Mouse (Mus musculus): Measurements from ENCODE around the gene Rnf41. TPM values are rescaled to one million over a fixed set of nuclear protein-coding genes. Genes with fewer than 3 reads are reported as not detected.

Rnf41 gene
- total and polyA plus RNA-seq, 2 experiments, result 5.1 to 5.9 TPM

GRCm38 (mm10) chr10:128400338-128400737 lies 11.1 kb upstream of the Rnf41 start:
- Histone ChIP-seq H3K36me3 (ENCODE audit: control insufficient read depth, insufficient read depth, low read length) (no peaks in the 10 kb centered on the region), H3K27me3 (ENCODE audit: control insufficient read depth, insufficient read depth, low read length) (no peaks in the 10 kb centered on the region), H3K4me3 (ENCODE audit: insufficient read depth, low read depth, low read length) (no peak overlapping the region), H3K9ac (ENCODE audit: low read depth, low read length) (no peak overlapping the region), H3K79me2 (ENCODE audit: control insufficient read depth, insufficient read depth, low read length) (no peaks in the 10 kb centered on the region), H3K4me1 (ENCODE audit: control insufficient read depth, insufficient read depth, low read length) (peaks cover 11% of the 10 kb centered on the region; the same call in 1 of the 2 replicates), H3K27ac (replicated peaks; ENCODE audit: insufficient read depth, low read depth, low read length) (no peak overlapping the region)
- TF ChIP-seq POLR2A (IDR thresholded peaks at IDR 0.05; ENCODE audit: extremely low read depth, insufficient read depth, low read length), result no peak
- 56% methylated on average over 5 of the region's 5 CpGs for WGBS
- DNase-seq (ENCODE audit: extremely low read depth, low read depth, low spot score), result no peak

- Histone ChIP-seq H3K4me1 (ENCODE audit: control insufficient read depth, insufficient read depth, low read length) (peaks cover 5% of the 10 kb centered on the region; the same call in 1 of the 2 replicates), H3K79me2 (ENCODE audit: control insufficient read depth, insufficient read depth, low read length) (no peaks in the 10 kb centered on the region), H3K36me3 (ENCODE audit: control insufficient read depth, insufficient read depth, low read length) (no peaks in the 10 kb centered on the region), H3K4me3 (ENCODE audit: insufficient read depth, low read depth, low read length) (no peak within 1 kb of the TSS), H3K27ac (replicated peaks; ENCODE audit: insufficient read depth, low read depth, low read length) (no peak within 1 kb of the TSS), H3K9ac (ENCODE audit: low read depth, low read length) (no peak within 1 kb of the TSS), H3K27me3 (ENCODE audit: control insufficient read depth, insufficient read depth, low read length) (no peaks in the 10 kb centered on the region)
- WGBS, result 15% methylated on average over 2 of the region's 2 CpGs
- TF ChIP-seq POLR2A (IDR thresholded peaks at IDR 0.05; ENCODE audit: extremely low read depth, insufficient read depth, low read length), result no peak
- no peak for TF ChIP-seq CTCF (IDR thresholded peaks at IDR 0.05; ENCODE audit: low read depth, low read length)
- DNase-seq (ENCODE audit: extremely low read depth, low read depth, low spot score), result no peak
These were observed 10.4 kb upstream of the Rnf41 start, which contains the start of gene Slc39a5 for GRCm38 (mm10) chr10:128401056-128401455. TSS of gene Slc39a5 (minus strand) at chr10:128401229.

GRCm38 (mm10) chr10:128401638-128402037 lies 9.8 kb upstream of the Rnf41 start:
- Histone ChIP-seq H3K27ac (replicated peaks; ENCODE audit: insufficient read depth, low read depth, low read length) (no peak overlapping the region), H3K79me2 (ENCODE audit: control insufficient read depth, insufficient read depth, low read length) (no peaks in the 10 kb centered on the region), H3K9ac (ENCODE audit: low read depth, low read length) (no peak overlapping the region), H3K27me3 (ENCODE audit: control insufficient read depth, insufficient read depth, low read length) (no peaks in the 10 kb centered on the region), H3K4me1 (ENCODE audit: control insufficient read depth, insufficient read depth, low read length) (no peaks in the 10 kb centered on the region), H3K4me3 (ENCODE audit: insufficient read depth, low read depth, low read length) (no peak overlapping the region), H3K36me3 (ENCODE audit: control insufficient read depth, insufficient read depth, low read length) (no peaks in the 10 kb centered on the region)
- TF ChIP-seq POLR2A (IDR thresholded peaks at IDR 0.05; ENCODE audit: extremely low read depth, insufficient read depth, low read length) (no peak), CTCF (IDR thresholded peaks at IDR 0.05; ENCODE audit: low read depth, low read length) (no peak)
- no peak for DNase-seq (ENCODE audit: extremely low read depth, low read depth, low spot score)
- WGBS, result 78% methylated on average over 9 of the region's 9 CpGs

- H3K27me3 ChIP-seq (ENCODE audit: control insufficient read depth, insufficient read depth, low read length), result no peaks in the 10 kb centered on the region
- H3K79me2 ChIP-seq (ENCODE audit: control insufficient read depth, insufficient read depth, low read length), result no peaks in the 10 kb centered on the region
- no peaks in the 10 kb centered on the region; the same call in 1 of the 2 replicates for H3K36me3 ChIP-seq (ENCODE audit: control insufficient read depth, insufficient read depth, low read length)
- H3K9ac ChIP-seq (ENCODE audit: low read depth, low read length), result no peak overlapping the region
- no peak overlapping the region for H3K4me3 ChIP-seq (ENCODE audit: insufficient read depth, low read depth, low read length)
- no peak for DNase-seq (ENCODE audit: extremely low read depth, low read depth, low spot score)
- peaks cover 5% of the 10 kb centered on the region for H3K4me1 ChIP-seq (ENCODE audit: control insufficient read depth, insufficient read depth, low read length)
- WGBS, result 60% methylated on average over 7 of the region's 7 CpGs
- H3K27ac ChIP-seq (replicated peaks; ENCODE audit: insufficient read depth, low read depth, low read length), result no peak overlapping the region
- no peak for TF ChIP-seq POLR2A (IDR thresholded peaks at IDR 0.05; ENCODE audit: extremely low read depth, insufficient read depth, low read length)
- TF ChIP-seq CTCF (IDR thresholded peaks at IDR 0.05; ENCODE audit: low read depth, low read length), result no peak
These were observed 7.5 kb upstream of the Rnf41 start for GRCm38 (mm10) chr10:128403931-128404330.

- Histone ChIP-seq H3K27me3 (ENCODE audit: control insufficient read depth, insufficient read depth, low read length) (no peaks in the 10 kb centered on the region), H3K4me3 (ENCODE audit: insufficient read depth, low read depth, low read length) (peak overlapping the region; percentile 84), H3K9ac (ENCODE audit: low read depth, low read length) (peak overlapping the region; percentile 81), H3K36me3 (ENCODE audit: control insufficient read depth, insufficient read depth, low read length) (no peaks in the 10 kb centered on the region; the same call in 1 of the 2 replicates), H3K4me1 (ENCODE audit: control insufficient read depth, insufficient read depth, low read length) (peaks cover 15% of the 10 kb centered on the region), H3K27ac (replicated peaks; ENCODE audit: insufficient read depth, low read depth, low read length) (peak overlapping the region; percentile 17), H3K79me2 (ENCODE audit: control insufficient read depth, insufficient read depth, low read length) (peaks cover 7% of the 10 kb centered on the region; the same call in 1 of the 2 replicates)
- TF ChIP-seq CTCF (IDR thresholded peaks at IDR 0.05; ENCODE audit: low read depth, low read length), result no peak
- no peak for DNase-seq (ENCODE audit: extremely low read depth, low read depth, low spot score)
- 19% methylated on average over 35 of the region's 35 CpGs for WGBS
These were observed 2.6 kb upstream of the Rnf41 start for GRCm38 (mm10) chr10:128408591-128409535.

All from liver, adult 2 months (tissue).